Mouse (Mus musculus) lung, postnatal 14 days (tissue): Measurements from ENCODE around the gene Elmo1.

Source experiments
- DNase-seq: peaks from one replicate; pipeline ENCODE4 v3.0.0; 2021

The Elmo1 gene

DNA sequence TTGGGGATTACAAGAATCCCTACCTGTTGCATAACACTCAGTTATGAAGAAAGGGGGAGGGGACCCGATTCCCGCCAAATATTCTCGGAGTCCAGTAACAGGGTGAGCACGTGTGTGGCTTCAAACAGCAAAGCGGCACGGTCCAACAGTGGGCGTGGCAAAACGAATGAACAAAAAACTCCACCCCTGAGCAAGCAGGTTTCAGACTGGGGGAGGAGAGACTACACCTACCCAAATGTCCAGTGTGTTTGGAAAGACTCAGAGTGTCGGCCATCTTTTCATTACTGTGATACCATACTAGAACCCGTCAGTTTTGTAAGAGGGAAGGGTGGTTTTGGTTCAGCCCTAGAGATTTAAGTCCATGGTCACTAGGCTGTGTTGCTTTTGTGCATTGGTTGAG lies 35.4 kb downstream of the Elmo1 start:
- no peak for DNase-seq

DNA sequence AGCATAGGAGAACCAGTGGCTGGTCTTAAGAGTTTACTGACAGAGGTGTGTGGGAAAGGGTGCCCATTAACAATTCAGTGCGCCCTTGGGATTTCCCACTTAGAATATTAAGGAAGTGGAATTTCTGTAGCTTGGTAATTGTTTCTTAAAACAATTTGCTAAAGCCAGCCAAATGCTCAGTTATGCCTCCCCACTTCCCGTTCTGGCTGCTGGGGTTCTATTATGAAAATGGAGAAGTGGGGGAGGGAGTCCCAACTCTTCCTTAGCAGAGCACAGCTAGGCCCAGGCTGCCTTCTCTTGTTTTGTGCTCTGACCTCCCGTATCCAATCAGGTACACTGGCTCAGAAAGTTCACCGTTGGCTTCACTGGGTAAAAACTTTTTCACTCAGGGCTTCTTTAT lies 37.2 kb downstream of the Elmo1 start:
- no peak for DNase-seq

DNA sequence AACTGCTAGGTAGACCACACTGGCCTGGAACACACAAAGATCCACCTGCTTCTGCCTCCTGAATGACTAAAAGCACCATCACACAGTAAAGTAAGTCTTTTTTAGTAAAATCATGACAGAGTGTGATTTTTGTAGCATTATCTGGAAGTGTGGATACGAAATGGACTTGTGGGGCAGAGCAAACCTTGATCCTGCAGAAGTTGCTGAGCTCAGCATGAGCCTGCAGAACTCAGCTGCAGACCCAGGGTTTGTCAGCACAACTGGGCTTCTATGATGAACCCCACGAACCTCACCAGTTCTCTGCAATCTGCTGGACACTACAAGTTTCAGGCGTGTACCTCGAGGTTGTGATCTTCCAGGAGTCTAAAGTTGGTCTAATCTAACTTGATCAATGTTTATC lies 37.7 kb downstream of the Elmo1 start:
- no peak for DNase-seq

DNA sequence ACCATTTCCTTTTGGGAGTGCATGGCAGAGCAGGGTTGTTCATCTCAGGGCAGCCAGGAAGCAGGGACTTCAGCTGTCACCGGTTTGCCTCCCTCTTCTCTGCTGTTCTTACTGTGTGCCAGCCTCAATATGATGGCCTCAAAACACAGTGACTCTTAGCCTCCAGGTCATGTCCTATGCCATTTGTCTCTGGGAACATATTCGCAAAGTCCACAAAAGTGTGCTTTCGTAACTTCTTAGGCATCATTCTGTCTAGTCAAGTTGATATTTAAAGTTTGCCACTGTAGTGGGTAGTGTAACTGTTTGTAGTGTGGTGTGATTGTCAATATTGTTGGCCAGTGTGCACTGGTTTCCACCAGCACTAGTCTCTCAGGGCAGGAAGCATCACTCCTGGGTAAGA lies 40.3 kb downstream of the Elmo1 start:
- DNase-seq: no peak

DNA sequence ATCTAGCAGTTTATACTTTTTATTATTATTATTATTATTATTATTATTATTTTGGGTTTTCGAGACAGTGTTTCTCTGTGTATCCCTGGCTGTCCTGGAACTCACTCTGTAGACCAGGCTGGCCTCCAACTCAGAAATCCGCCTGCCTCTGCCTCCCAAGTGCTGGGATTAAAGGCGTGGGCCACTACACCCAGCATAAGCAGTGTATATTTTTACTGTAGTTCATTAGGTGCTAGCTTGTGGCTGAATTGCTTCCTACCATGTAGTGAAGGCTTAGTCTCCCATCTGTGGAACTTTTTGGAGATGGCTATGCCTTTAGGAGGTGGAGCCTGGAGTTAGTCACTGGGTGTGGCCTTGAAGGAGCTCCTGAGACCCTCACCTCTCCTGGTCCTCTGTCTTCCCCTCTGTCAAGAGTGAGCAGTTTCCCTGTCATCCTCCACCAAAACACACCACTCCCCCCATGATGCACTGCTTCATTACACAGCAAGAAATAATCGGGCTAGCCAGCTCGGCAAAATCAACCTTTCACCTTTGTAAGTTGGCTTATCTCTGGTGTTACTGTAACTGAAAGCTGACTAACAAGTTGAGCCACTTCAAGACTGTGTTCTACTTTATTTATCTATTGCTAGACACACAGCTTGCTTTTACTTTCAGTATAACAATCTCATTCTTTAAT lies 41.1 kb downstream of the Elmo1 start:
- DNase-seq: no peak

DNA sequence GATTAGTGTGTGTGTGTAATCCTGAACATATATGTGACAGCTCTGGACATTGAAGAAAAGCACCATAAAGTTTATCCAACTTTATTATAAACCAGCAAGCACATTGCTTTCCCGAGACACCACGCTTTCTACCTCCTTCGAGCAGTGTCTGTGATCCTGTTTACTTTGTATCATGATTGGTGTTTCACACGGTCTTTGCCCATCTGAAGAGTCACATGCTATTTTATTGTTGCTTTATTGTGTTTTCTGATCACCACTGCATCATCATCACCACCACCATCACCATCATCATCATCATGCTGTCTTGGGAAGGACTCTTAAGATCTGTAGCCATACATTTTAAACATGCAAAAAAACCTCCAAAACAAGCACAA lies 41.6 kb downstream of the Elmo1 start:
- no peak for DNase-seq

DNA sequence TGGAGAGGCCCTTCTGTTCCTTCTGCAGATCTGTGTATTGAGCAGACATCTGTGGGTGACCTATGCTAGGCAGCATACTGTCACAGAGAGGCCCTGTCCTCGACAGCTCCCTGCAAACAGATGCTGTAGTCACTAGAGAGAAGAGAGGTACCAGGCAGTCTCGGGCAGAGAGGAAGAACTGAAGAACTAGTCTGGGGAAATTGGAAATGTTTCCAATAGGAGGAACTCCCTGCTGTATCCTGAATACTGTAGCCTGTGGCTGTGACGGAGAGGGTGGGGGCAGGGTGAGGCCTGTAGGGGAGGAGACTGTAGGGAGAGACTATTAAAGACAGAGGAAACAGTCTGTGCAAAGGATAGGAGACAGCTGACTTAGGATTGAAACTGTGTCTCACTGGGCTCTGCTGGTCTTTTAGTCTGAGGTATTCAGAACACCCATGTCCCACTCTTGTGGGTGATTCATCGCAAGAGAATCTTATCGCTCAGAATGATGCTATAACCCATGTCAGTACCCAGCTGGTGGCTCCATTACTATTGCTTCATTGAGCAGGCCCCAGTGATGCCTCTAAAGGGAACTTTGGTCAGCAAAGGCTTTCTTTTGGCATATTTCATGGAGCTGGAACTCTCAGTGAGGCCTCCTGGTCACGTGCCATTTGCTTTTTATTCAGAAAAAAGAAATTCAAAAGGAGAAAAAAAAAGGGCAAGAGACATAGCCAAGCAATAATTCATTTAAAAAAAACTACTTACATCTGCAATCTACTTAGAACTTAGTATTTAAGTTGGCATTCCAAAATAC lies 43.4 kb downstream of the Elmo1 start:
- peak; percentile 53 for DNase-seq

DNA sequence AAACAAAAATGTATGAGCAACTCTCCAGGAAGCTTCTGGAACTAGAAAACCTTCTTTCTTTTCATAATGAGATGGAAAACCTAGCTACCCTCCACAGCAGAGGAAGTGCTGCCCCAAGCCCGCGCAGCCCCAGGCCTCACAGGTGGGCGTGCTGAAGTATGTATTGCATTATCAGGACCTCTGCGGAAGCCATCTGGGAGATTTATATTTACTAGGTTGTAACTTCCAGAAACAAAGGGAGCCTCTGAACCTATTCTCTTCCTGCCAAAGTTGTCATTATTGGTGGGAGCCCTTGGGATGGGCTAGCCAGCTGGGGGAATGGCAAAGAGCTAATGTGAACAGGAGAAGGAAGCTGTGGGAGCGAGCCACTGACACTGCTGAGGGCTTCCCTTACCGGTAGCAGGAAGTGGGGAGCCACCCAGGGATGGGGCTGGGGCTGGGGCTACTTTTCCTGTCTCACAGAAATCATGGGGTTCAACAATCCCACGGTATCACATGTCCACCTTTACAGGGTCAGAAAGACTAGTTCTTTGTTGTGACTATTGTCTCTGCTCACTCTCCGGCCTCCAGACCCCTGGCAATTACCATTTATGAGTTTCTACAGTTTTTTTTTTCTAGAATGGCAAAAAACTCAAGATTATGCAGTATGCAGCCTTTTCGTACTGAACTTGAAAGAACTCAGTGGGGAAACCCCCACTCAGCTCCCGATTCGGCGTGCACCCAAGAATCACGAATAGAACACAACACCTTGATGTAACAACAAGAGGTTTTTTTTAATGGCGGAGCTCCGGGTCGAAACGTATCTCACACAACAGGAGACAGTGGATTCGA lies 44.2 kb downstream of the Elmo1 start:
- no peak for DNase-seq

DNA sequence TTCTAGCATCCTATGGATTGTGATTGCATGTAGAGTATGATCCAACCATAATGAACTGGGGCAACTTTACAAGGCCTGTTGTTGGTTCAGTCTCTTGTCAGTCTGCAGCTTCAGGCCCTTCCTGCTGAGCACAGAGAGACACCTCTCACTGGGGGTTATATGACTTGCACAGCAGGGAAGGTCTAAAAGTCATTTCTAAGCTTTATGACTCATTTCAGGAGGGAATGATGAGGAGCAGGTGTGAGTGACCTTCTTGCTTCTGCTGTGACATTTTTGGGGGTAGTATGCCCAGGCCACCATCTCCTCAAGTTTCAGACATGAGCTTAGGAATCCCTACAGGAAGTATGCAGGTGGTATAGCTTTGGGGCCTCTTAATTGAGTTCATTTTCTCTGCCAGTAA lies 46.4 kb downstream of the Elmo1 start:
- DNase-seq: no peak

DNA sequence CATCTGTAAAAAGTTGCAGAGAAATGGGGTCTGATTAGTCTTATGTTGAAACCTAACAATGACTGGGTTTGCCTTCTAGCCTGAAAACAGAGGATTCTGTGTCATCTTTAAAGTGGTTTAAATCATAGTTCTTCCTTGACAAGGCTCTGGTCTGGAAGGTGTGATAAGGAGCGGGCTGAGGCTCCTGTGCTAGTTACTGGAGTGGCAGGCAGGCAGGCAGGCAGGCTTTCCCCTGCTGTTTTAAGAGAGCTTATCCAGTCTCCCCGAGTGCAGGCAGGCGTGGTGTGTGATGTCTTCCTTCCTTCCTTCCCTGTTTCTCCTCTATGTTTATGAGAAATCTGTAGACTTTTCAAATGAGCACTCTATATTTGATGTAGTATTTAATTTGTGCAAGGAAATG lies 48.1 kb downstream of the Elmo1 start:
- no peak for DNase-seq

DNA sequence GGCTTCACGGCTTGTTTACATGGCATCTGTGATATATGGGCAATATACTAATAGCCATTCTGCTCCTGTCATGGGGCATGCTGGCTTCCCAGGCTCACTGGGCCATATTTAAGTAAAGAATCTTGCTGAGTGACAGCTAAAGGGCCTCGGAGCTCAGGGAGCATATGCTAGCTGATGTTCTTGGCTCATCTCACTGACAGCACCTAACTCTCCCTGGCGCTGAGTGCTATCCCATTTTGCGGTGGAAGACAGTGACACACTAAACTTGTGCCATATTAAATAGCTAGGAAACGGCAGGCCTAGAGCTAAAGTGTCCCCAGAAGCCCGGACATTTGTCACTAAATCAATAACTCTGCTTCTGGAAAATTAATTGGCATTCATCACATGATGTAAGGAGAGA lies 48.7 kb downstream of the Elmo1 start:
- no peak for DNase-seq

DNA sequence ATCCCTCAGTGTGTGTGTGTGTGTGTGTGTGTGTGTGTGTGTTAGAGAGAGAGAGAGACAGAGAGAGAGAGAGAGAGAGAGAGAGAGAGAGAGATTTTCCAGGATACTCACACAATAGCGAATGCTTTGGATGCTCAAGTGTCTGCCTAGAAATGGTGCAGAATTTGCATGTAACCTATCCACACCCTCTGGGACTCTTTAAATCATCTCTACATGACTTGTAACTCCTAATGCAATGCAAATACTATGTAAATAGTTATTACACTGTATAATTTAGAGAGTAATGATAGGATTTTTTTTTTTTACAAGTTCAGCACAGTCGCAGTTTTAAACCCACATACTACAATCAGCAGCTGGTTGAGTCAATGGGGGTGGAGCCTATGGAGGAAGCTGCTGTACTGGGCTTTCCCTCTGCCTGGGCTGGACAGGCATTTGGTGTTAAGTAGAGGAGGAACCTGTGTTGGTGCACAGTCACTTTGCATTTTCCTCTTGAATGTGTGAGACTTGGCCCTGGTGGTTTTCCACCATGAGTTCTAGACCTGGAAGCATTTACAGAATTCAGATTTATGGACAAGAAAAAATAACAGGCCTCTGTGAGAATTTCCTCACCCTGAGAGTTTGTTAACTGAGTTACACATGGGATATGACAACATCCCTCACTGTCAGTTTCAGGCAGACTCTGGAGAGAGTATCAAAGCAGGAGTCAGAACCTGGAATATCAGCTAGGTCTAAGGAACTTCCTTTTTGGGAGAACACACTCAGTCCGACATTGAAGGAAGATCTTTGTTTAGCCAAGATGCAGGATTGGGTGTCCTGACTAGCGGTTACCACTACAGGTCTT lies 49.6 kb downstream of the Elmo1 start:
- DNase-seq: no peak

DNA sequence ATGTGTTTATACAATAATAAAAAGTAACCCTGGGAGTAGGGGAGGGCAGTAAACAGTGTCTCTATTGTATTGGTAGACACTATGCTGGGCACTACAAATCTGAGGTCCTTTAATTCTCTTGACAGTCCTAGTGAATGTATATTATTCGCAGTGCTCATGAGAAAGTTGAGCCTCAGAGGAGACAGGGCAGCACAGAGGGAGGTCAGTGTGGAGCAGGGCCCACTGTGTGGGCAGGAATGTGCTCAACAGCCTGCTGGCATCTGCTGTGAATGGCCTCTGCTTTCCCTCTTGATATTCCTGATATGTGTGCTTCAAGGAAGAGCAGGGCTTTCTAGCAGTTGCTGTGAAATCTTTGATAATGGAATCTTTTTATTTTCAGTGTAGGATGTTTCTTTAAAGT lies 52.2 kb downstream of the Elmo1 start:
- DNase-seq: no peak

DNA sequence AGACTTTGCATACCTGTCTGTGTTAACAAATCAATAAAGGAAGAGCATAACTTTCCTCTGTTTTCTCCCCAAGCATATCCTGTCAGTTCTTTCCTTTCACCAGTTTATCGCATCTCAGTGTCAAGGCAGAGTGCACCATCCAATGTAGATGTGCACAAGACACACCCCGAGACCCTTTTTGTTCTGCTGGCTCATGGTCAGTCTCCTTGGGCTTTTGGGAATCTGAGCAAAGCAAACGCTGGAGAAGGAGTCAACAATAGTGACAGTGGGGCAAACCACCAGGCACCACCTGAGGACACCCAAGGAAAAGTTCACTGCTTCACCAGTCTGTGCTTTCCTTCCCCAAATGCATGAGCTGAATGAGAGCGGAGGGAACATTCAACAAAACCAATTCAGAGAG lies 56.5 kb downstream of the Elmo1 start:
- no peak for DNase-seq

DNA sequence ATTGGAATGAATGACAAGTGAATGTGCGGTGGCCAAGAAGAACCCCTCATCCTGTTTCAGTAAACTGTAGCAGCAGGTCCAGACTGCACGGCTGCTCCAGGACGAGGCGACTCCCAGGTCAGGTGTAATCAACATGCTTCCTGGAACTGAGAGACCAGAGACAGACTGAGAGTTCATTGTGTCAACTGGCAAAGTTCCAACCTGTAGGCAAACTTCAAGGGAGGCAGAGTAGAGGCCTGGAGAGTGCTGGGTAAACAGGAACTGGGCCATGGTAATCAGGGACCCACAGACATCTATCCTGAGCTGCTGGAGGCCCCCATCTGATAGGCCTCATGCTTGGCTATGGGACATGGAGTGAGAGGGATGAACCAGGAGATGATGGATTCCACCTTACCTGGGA lies 57.3 kb downstream of the Elmo1 start:
- peak; percentile 39 for DNase-seq

DNA sequence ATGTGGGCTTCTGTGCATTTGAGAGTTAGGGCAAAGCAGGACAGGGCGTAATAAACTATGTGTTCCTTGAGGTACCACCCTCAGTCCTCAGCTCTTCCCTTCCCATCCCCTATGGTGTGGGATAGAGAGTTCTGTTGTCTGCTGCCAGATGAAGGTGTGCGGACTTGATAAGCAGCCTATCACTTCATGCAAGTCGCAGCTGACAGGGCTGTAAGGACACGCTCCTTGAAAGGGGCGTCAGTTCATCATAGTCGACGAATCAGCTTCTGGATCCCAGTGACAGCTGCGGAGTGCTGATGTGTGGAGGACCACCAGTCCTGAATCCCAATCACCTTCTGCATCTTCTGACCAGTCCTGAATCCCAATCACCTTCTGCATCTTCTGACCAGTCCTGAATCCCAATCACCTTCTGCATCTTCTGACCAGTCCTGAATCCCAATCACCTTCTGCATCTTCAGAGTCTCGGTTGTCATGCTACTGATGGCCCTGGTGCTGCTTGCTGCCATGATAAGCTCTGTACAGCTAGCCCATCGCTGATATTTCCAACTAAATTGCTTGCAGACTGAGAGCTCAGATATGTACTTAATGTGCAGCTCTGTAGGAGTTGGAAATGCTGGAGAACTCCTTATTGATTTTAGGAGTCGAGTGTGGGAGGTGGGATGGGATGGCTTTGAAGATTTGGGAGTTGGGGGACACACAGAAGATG lies 59.9 kb downstream of the Elmo1 start:
- DNase-seq: no peak

DNA sequence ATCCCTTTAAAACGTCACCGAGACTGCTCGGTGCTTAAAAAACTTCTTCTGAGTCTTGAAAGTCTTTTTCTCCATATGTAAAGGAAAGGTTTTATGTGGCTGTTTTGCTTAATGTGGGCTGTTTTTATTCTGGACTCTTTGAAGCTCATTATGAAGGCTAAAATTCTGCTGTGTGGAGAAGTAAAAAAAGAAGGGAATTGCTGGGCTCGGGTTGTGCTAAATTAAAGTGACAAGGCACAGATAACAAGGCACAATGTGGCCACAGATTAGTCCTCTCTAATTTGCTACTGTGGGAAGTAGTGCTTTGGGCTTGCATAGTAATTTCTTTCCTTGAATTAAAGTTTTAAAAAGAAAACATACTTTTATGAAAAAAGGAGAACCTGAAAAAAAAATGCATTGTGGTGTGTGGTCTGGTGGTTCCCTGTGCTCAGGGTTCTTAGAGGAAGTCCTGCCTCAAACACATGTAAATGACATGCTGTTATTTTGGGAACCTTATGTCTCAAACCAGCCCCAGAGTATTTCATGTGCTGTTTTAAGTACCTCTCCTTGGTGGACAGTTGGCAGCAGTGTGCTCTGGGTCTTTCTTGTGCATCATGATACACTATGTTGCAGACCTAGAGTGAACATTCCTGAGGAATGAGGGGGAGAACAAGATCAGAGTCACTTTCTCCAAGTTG lies 61.0 kb downstream of the Elmo1 start:
- DNase-seq: no peak

DNA sequence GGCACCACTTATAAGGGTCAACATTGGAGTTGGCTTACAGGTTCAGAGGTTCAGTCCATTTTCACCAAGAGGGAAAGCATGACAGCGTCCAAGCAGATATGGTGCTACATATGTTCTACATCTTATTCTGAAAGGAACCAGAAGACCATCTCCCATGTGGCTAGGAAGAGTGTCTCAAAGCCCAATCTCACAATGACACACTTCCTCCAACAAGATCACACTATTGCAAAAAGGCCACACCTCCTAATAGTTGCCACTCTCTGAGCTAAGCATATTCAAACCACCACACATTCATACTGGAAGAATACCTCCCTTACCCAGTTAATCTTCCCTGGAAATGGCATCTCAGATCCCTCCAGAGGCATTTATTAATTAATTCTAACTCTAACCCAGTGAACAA lies 66.7 kb downstream of the Elmo1 start:
- no peak for DNase-seq

DNA sequence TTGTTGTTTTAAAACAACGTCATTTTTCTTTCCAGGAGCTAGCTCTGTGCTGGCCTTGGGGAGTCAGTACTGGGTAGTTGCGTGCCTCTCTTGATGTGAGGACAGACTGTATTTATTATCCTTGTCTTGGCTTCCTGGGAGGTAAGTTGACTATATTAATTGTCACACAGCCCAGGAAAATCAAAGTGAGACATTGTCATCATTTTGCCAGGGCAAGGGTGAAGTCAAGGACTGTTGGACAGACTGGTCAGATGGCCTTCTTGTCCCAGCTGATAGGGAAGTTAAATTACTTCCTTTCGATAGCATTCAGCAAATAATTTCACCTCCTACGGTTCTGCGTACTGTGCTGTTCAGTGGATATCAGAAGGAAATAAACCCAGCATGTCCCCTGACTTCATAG lies 67.1 kb downstream of the Elmo1 start:
- DNase-seq: no peak

DNA sequence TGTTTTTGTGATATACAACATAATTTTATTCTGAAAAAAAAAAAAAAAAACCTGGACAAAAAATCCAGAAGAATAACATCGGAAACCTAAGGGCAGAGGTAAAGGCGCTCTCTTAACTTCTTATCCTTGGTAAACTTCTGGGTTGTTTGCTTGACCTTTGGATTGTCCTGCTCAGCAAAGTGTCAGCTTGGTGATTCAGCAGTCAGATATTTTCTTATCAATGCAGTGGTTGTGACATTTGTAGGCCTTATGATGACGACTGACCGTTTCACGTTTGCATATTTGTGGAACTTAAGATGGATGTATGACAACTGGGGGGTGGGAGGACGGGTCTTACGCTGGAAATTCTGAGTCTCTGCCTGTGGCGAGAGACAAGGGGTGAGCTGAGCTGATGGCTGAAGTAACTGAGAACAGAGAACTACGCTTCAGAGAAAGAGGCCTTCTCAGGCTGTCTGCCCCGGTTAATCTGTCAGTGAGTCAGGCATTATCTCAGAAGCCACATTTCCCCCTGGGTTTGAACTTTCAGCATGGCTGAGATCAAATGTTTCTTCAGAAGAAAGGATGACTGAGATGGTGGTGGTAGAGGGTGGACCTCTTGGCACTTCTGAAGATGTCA lies 73.1 kb downstream of the Elmo1 start:
- DNase-seq: no peak

DNA sequence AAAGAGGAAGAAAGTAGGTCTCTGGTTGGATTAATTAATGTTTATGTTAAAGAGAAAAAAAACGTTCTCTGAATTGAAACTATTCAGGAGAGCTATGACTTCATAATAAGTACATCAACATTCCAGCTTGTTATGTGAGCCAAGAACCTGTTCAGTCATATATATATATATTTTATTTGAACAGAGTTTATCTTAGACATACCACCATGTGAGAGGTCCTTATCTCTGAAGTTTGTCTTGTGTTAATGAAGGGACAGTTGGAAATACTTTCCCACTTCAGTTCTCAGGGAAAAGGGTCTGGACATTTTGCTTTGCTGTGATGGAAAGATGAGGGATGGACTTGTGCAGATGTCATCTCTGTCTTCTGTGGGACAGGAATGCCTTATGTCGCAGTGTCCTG lies 74.4 kb downstream of the Elmo1 start:
- no peak for DNase-seq
